Mouse (Mus musculus) left cerebral cortex, postnatal 25 days (tissue): Measurements from ENCODE around the gene Dand5. TPM values are rescaled to one million over a fixed set of nuclear protein-coding genes. Genes with fewer than 3 reads are reported as not detected.

Source experiments
- DNase-seq, 2 experiments: peaks; one replicate each; pipeline ENCODE4 v3.0.0; 2022; ENCODE audit warnings: low spot score in 2 of 2, mixed read lengths in 1 of 2
- intact Hi-C: fragments of 180-260 bp; cut with DNase I; formaldehyde crosslinking; loops from one replicate; pipeline ENCODE4 v1.15.1; 2025
- total RNA-seq, 2 experiments: library from RNA; stranded (reverse); gene quantifications; 2 replicates each; pipeline ENCODE4 v1.2.3; 2021

Dand5 gene
- 1 to 10 TPM; 8.3 to 9.5 TPM for total RNA-seq

DNA sequence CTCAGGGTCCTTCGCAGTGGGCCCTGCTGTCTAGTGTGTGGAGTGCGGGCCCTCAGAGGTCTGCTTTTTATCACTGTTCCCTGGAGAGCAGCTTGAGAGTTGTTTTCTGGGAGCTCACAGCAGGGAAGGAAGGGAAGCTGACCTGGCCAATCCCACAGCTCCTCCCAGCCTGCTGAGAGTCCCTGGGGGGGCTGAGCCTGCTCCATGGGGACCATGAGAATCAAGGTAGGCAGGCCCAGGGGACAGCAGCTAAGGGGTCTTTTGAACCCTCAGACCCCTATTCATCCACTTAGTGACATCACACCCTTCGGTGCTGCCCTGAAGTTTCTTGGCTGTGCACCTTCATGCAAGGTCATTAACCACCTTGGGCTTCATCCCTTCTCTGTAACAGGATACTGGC is at the start of gene Dand5:
TSS of gene Dand5 (minus strand) at position 101 of the 400 bp plus-strand sequence.
- no peak for DNase-seq
- intact Hi-C loops, result no loop called here

DNA sequence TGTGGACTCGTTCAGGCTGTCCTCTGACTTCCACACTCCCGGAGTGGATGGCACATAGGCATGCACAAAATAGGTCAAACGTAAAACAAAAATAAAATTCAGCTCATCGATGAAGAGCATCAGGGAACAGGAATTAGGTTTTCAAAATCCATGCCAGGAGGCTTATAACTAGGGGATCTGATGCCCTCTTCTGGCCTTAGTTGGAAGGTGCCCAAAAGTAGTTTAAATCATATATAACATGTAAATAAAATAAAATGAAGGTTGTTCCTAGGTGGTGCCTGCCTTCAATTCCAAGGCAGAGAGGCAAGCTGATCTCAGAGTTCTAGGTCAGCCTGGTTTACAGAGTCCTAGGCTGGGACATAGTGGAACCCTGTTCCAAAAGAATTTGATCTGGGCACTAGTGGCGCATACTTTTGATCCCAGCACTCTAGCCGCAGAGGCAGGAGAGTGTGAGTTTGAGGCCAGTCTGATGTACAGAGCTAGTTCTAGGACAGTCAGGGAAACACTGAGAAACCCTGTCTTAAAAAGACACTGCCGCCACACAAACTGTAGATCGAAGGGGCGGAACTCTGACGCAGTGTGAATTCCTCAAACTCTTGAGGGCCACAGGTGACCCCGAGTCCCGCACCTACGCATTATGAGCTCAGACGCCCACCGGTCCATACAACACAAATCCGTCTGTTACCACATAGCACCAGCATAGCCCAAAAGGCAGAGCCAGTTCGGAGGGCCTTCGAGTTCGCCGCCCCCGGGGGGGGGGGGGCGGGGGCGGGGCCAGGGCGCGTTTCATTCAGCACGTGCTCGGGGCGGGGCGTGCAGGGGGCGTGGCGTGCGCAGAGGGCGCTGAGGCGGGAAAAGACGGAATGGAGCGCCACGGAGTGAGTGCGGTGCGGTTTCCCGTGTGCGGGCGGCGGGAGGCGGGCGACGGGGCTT is 49.0 kb upstream of the Dand5 start, which contains the start of gene Syce2:
TSS of gene Syce2 (plus strand) at position 736 of the 933 bp plus-strand sequence.
- intact Hi-C loops, result no loop called here
- DNase-seq, result peak; percentile 26 to 38

DNA sequence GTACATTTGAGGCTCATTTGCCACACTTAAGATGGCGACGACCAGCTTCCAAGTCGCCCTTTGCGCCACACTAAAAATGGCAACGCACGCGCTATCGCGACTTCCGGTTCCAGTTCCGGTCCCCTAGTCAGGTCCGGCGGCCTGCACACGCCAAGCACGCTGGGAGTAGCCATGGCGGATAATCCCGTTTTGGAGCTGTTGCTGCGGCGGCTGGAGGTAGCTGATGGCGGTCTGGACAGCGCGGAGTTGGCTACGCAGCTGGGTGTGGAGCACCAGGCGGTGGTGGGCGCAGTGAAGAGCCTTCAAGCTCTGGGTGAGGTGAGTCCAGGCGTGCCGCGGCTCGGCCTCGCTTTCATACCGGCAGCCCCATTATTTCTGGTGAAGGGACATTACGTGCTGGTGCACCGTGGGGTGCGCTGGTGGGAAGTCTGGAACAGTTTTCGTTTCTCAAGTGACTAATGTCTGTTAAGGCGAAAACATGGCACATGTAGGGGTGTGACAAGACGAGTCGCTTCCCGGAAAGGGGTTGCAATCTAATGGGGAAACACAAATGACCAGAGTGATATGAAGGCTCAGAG is 34.3 kb upstream of the Dand5 start, which contains the start of gene Farsa:
TSS of gene Farsa (plus strand) at position 126 of the 578 bp plus-strand sequence.
- intact Hi-C loops, result no loop called here
- peak; percentile 94 to 97 for DNase-seq

DNA sequence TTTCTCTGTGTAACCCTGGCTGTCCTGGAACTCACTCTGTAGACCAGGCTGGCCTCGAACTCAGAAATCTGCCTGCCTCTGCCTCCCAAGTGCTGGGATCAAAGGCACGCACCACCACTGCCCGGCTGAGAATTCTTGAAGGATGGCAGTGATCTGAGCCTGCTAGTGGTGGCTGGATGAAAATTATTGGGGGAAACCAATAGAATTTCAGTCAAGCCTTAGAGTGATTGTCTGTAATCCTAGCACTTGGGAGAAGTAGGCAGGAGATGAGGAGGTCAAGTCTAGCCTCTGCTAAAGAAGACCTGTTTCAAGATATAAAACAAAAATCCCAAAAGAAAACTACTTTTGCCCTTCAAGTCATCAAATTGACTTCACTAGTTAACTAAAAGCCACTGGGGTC is 33.8 kb upstream of the Dand5 start:
- no peak for DNase-seq
- intact Hi-C loops, result no loop called here

GRCm38 (mm10) chr8:84847684-84848435 is 25.2 kb upstream of the Dand5 start:
- no peak for DNase-seq
- intact Hi-C loops, result loop anchor here (2.0 kb wide), 1 partner anchor 55 kb away; no protein-coding TSS in a partner anchor

DNA sequence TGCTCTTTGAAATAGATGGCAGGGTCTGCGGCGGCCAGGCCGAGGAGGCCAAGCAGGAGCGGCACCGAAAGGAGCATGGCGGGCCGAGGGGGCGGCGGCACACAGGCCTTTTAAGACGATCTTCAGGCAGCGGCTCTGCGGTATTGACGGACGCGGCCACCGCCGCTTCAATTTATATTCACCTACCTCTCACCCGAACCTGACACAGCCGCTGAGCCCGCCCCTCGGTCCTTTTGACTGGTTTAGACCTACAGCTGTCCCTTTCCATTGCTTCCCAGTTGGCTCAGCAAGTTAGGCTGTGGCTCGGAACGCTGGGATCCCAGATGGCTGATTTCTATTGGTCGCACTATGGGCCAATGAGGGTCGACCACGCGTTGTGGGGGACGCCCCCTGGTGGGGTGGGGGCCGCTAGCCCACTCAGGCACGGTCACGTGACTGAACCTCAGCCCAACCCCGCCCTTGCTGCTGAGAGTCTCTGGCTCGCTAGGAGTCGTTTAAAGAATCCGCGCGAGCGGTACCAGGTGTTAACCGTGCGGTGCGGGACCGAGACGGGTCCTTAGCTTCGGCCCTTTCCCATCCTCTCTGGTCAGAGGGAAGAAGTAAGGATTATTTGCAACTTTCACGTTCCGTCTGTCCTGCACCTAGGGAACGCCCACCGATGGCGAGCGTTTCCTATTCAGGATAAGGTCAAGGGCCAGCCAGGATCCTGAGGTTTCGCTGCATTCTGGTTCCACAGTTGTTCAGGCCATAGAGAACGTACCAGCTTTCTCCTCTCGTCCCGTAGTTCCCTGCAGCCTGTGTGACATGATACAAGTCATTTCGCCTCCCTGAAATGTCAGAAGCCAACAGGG is 24.3 kb upstream of the Dand5 start, which contains the start of gene Calr:
TSS of gene Calr (minus strand) at position 213 of the 851 bp plus-strand sequence.
- intact Hi-C loops, result loop anchor here (2.0 kb wide), 1 partner anchor 56 kb away; no protein-coding TSS in a partner anchor
- DNase-seq, result peak; percentile 99 to 100

GRCm38 (mm10) chr8:84846094-84846721 is 23.6 kb upstream of the Dand5 start:
- intact Hi-C loops, result loop anchor here (2.0 kb wide), 1 partner anchor 57 kb away; no protein-coding TSS in a partner anchor
- DNase-seq, result peak in 1 of 2 experiments; percentile 16

DNA sequence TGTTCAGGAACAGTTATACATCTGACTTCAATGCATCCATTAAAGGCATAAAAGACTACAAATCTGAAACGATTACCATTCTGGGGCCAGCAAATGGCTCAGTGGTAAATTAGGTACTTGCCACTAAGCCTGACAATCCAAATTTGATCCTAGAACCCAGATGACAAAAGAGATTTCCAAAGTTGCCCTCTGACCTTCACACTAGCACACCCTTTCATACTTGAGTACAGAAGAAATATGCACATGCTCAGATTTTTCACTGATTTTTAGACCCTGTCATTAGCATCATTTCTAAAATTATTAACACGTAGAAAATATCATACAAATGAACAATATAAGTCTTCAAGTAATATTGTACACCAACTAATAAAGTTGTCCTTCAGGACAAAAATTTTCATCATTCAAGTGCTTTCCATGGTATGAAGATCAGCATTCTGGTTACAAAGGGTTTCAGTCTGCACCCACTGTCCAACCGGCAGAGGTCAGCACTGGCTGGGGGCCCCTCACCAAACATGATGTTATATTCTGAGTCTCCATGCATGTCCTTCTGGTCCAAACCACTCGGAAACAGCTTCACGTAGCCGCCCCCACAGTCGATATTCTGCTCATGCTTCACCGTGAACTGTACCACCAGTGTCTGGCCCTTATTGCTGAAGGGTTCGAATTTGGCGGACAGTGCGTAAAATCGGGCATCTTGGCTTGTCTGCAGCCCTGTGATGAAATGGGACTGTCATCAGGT is 22.9 kb upstream of the Dand5 start:
- peak; percentile 19 to 40 for DNase-seq
- intact Hi-C loops, result loop anchor here (2.0 kb wide), 1 partner anchor 57 kb away; no protein-coding TSS in a partner anchor

DNA sequence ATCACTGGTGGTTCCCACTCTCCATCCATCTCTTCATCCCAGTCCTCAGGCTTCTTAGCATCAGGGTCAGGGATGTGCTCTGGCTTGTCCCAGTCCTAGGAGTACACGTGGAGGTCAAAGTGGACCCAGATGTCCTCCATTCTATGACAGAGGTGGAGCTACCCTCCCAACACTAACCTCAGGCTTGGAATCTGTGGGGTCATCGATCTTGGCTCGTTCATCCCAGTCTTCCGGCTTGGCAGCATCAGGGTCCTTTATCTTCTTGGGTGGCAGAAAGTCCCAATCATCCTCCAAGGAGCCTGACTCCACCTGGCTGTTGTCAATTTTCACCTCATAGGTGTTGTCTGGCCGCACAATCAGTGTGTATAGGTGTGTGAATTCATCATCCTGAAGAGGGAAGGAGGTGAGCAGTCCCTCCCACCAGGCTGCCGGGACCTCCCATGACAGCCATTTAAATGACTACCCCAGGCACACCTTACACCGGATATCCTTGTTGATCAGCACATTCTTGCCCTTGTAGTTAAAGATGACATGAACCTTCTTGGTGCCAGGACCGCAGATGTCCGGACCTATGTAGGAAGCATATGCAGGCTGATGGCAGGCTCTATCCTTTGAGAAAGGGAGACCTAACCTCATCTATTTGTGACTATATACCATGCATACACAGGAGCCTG is 21.9 kb upstream of the Dand5 start:
- intact Hi-C loops, result no loop called here
- DNase-seq, result no peak

DNA sequence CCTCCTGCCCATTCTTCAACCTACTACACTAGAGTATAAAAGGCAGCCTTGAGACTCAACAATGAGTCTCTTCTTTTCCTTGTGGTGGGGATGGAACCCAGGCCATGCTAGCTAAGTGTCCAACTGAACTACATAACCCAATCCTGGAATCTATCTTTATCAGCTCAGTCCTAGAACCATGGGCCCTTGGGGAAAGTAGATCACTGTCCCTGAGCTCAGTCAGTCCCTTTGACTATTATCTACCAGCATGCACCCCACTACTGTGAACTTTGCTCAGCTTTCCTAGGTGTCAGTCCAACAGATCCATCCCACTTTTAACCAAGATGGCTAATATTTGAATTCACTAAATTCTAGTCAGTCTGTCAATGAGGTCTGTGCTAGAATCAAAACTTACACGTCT is 18.9 kb upstream of the Dand5 start:
- intact Hi-C loops, result no loop called here
- DNase-seq, result no peak

- intact Hi-C loops, result no loop called here
- DNase-seq, result peak; percentile 92 to 96
Observed at GRCm38 (mm10) chr8:84840248-84840999, 17.8 kb upstream of the Dand5 start, which contains the start of gene Rad23a. Gene Rad23a, minus strand, starts transcription at chr8:84840665.

- DNase-seq, result no peak
- intact Hi-C loops, result no loop called here
Observed at GRCm38 (mm10) chr8:84839875-84840247, 17.2 kb upstream of the Dand5 start.

DNA sequence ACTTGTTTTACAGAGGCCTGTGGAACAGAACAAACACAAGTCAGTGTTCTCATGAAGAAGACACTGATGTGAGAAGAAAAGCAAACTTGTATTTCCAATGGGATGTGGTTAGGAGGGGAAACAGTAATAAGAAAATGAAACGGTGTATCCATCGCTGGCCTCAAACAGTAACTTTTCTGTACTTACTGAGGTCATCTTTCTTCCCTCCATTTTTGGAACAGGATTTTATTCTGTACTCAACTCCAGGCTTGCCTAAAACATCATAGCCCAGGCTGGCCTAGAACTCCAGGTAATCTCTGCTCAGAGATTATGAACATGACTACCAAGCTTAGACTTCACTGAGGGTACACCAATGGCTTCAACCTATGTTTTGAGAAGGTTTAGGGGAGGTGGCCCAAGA is 16.8 kb upstream of the Dand5 start:
- DNase-seq, result no peak
- intact Hi-C loops, result no loop called here

DNA sequence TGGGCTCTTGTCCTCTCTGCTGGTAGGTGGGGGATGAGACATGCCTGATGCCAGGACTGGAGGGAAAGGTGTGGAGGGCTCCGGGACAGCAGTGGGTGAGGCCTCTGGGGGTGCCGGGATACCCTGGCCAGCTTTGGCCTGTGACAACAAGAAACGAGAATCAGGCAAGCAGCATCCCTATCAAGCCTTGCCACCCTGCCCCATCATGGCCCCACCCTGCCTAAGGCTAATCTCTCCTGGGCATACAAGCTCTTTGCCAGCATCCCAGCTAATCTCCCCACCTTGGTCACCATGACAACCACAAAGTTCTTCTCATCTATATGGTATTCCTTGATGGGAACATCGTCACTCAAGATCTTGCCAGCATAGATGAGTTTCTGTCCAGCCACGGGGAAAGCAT is 15.9 kb upstream of the Dand5 start:
- intact Hi-C loops, result no loop called here
- no peak for DNase-seq

DNA sequence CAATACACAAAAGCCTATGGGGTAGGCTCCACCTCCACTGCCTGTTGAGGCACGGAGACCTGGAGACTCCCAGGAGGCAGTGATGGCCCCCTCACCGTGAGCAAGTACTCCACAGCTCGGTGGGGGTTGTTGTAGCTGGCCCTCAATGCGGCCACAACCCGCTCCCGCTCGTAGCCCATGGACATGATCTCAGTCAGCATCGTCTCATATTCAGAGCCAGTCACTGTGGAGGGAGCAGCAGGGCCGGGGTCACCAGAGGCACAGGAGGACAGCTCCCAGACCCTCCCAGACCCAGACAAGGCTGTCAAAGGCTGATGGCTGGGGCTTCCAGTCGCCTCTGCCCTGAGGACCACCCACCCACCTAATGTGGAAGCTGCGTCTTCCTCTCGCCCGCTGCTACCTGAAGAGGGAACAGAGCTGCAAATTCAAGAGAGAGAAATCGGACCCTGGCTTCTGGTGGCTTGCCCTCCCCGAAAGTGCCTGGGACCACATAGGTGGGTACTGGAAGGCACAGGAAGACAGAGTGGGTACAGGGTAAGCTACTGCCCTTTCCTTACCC is 15.4 kb upstream of the Dand5 start:
- DNase-seq, result no peak

More for the DNA sequence above, 15.4 kb upstream of the Dand5 start:
- intact Hi-C loops, result no loop called here
